Mouse (Mus musculus): Measurements from ENCODE around the gene Clcn6. TPM values are rescaled to one million over a fixed set of nuclear protein-coding genes. Genes with fewer than 3 reads are reported as not detected.

Clcn6 gene
- polyA plus RNA-seq, 1 experiment from 2014 or later = 32.4 TPM

- Histone ChIP-seq H3K27ac (replicated peaks) (no peak overlapping the region), H3K9ac (no peak overlapping the region), H3K4me2 (no peak overlapping the region), H3K27me3 (no peaks in the 10 kb centered on the region), H3K4me3 (no peak overlapping the region), H3K4me1 (replicated peaks) (peaks cover 16% of the 10 kb centered on the region), H3K9me3 (no peaks in the 10 kb centered on the region), H3K36me3 (no peaks in the 10 kb centered on the region)
- 89% methylated on average over 8 of the region's 8 CpGs for WGBS
- ATAC-seq (ENCODE audit: low read depth) = no peak
These were observed 41.4 kb upstream of the Clcn6 start for GRCm38 (mm10) chr4:148079944-148080596.

GRCm38 (mm10) chr4:148079212-148079611 is 40.6 kb upstream of the Clcn6 start:
- H3K9ac ChIP-seq = no peak overlapping the region
- 72% methylated on average over 6 of the region's 6 CpGs for WGBS
- no peaks in the 10 kb centered on the region for H3K36me3 ChIP-seq
- H3K9me3 ChIP-seq = no peaks in the 10 kb centered on the region
- no peak overlapping the region for H3K4me2 ChIP-seq
- no peak overlapping the region for H3K27ac ChIP-seq (replicated peaks)
- no peak for ATAC-seq (ENCODE audit: low read depth)
- peaks cover 16% of the 10 kb centered on the region for H3K4me1 ChIP-seq (replicated peaks)
- no peak overlapping the region for H3K4me3 ChIP-seq
- no peaks in the 10 kb centered on the region for H3K27me3 ChIP-seq

GRCm38 (mm10) chr4:148075881-148076280 is 37.3 kb upstream of the Clcn6 start:
- Histone ChIP-seq H3K27me3 (no peaks in the 10 kb centered on the region), H3K27ac (replicated peaks) (no peak overlapping the region), H3K9ac (no peak overlapping the region), H3K4me2 (no peak overlapping the region), H3K9me3 (no peaks in the 10 kb centered on the region), H3K4me1 (replicated peaks) (0 out of 2 replicates have a peak, but pooled peaks cover 9% of the 10 kb centered on the region), H3K36me3 (no peaks in the 10 kb centered on the region), H3K4me3 (no peak overlapping the region)
- ATAC-seq (ENCODE audit: low read depth) = no peak
- 91% methylated on average over 6 of the region's 6 CpGs for WGBS

- ATAC-seq (ENCODE audit: low read depth) = no peak
- Histone ChIP-seq H3K27me3 (no peaks in the 10 kb centered on the region), H3K9ac (0 out of 2 replicates have a peak overlapping the region, but pooled peaks have one; percentile 3), H3K4me2 (peak overlapping the region; percentile 54), H3K27ac (replicated peaks) (no peak overlapping the region), H3K9me3 (no peaks in the 10 kb centered on the region), H3K4me3 (peak overlapping the region; percentile 29), H3K4me1 (replicated peaks) (0 out of 2 replicates have a peak, but pooled peaks cover 9% of the 10 kb centered on the region), H3K36me3 (no peaks in the 10 kb centered on the region)
- 49% methylated on average over 21 of the region's 21 CpGs for WGBS
These were observed 36.6 kb upstream of the Clcn6 start for GRCm38 (mm10) chr4:148075259-148075658.

GRCm38 (mm10) chr4:148074521-148075189 is 36.0 kb upstream of the Clcn6 start:
- peak; percentile 12; the same call in 1 of the 2 replicates for ATAC-seq (ENCODE audit: low read depth)
- peak overlapping the region; percentile 29 for H3K4me3 ChIP-seq

GRCm38 (mm10) chr4:148071508-148071907 is 32.9 kb upstream of the Clcn6 start:
- no peaks in the 10 kb centered on the region for H3K9me3 ChIP-seq
- no peak for ATAC-seq (ENCODE audit: low read depth)

More at GRCm38 (mm10) chr4:148074521-148075189, 36.0 kb upstream of the Clcn6 start:
- H3K9me3 ChIP-seq = no peaks in the 10 kb centered on the region
- peak overlapping the region; percentile 54 for H3K4me2 ChIP-seq
- WGBS = 53% methylated on average over 17 of the region's 17 CpGs
- no peaks in the 10 kb centered on the region for H3K36me3 ChIP-seq
- no peaks in the 10 kb centered on the region for H3K27me3 ChIP-seq
- H3K4me1 ChIP-seq (replicated peaks) = 0 out of 2 replicates have a peak, but pooled peaks cover 9% of the 10 kb centered on the region
- no peak overlapping the region for H3K27ac ChIP-seq (replicated peaks)
- 0 out of 2 replicates have a peak overlapping the region, but pooled peaks have one; percentile 3 for H3K9ac ChIP-seq

GRCm38 (mm10) chr4:148069602-148070218 is 31.1 kb upstream of the Clcn6 start:
- ATAC-seq (ENCODE audit: low read depth) = no peak
- WGBS = 87% methylated on average over 9 of the region's 9 CpGs
- no peak overlapping the region for H3K4me3 ChIP-seq
- H3K9me3 ChIP-seq = no peaks in the 10 kb centered on the region
- H3K27ac ChIP-seq (replicated peaks) = no peak overlapping the region
- no peak overlapping the region for H3K9ac ChIP-seq
- no peaks in the 10 kb centered on the region for H3K36me3 ChIP-seq
- H3K4me2 ChIP-seq = no peak overlapping the region
- no peaks in the 10 kb centered on the region for H3K27me3 ChIP-seq
- H3K4me1 ChIP-seq (replicated peaks) = 0 out of 2 replicates have a peak, but pooled peaks cover 8% of the 10 kb centered on the region

More at GRCm38 (mm10) chr4:148071508-148071907, 32.9 kb upstream of the Clcn6 start:
- H3K4me2 ChIP-seq = no peak overlapping the region
- no peak overlapping the region for H3K27ac ChIP-seq (replicated peaks)
- WGBS = 45% methylated on average over 5 of the region's 5 CpGs
- H3K27me3 ChIP-seq = no peaks in the 10 kb centered on the region
- no peak overlapping the region for H3K4me3 ChIP-seq
- no peak overlapping the region for H3K9ac ChIP-seq
- 0 out of 2 replicates have a peak, but pooled peaks cover 10% of the 10 kb centered on the region for H3K4me1 ChIP-seq (replicated peaks)
- no peaks in the 10 kb centered on the region for H3K36me3 ChIP-seq

GRCm38 (mm10) chr4:148067346-148067745 is 28.7 kb upstream of the Clcn6 start:
- no peak overlapping the region for H3K9ac ChIP-seq
- ATAC-seq (ENCODE audit: low read depth) = no peak

GRCm38 (mm10) chr4:148066401-148066744 is 27.8 kb upstream of the Clcn6 start:
- Histone ChIP-seq H3K4me2 (no peak overlapping the region), H3K4me3 (no peak overlapping the region), H3K36me3 (no peaks in the 10 kb centered on the region), H3K27me3 (no peaks in the 10 kb centered on the region), H3K9me3 (no peaks in the 10 kb centered on the region), H3K27ac (replicated peaks) (no peak overlapping the region), H3K9ac (no peak overlapping the region), H3K4me1 (replicated peaks) (0 out of 2 replicates have a peak, but pooled peaks cover 5% of the 10 kb centered on the region)
- ATAC-seq (ENCODE audit: low read depth) = no peak
- 58% methylated on average over 9 of the region's 9 CpGs for WGBS

More at GRCm38 (mm10) chr4:148067346-148067745, 28.7 kb upstream of the Clcn6 start:
- Histone ChIP-seq H3K4me3 (no peak overlapping the region), H3K4me2 (no peak overlapping the region), H3K36me3 (no peaks in the 10 kb centered on the region), H3K9me3 (no peaks in the 10 kb centered on the region), H3K27ac (replicated peaks) (no peak overlapping the region), H3K4me1 (replicated peaks) (0 out of 2 replicates have a peak, but pooled peaks cover 8% of the 10 kb centered on the region), H3K27me3 (no peaks in the 10 kb centered on the region)
- WGBS = 93% methylated on average over 8 of the region's 8 CpGs

- H3K4me2 ChIP-seq = no peak overlapping the region
- H3K27me3 ChIP-seq = no peaks in the 10 kb centered on the region
- WGBS = 42% methylated on average over 6 of the region's 6 CpGs
- no peaks in the 10 kb centered on the region for H3K9me3 ChIP-seq
- H3K9ac ChIP-seq = no peak overlapping the region
- H3K36me3 ChIP-seq = no peaks in the 10 kb centered on the region
- no peak overlapping the region for H3K27ac ChIP-seq (replicated peaks)
- H3K4me1 ChIP-seq (replicated peaks) = 0 out of 2 replicates have a peak, but pooled peaks cover 3% of the 10 kb centered on the region
- ATAC-seq (ENCODE audit: low read depth) = no peak
- H3K4me3 ChIP-seq = no peak overlapping the region
These were observed 27.2 kb upstream of the Clcn6 start for GRCm38 (mm10) chr4:148065702-148066400.

- H3K27me3 ChIP-seq = no peaks in the 10 kb centered on the region
- ATAC-seq (ENCODE audit: low read depth) = no peak
- peaks cover 31% of the 10 kb centered on the region for H3K36me3 ChIP-seq
- H3K4me3 ChIP-seq = no peak overlapping the region
- no peak overlapping the region for H3K27ac ChIP-seq (replicated peaks)
- no peaks in the 10 kb centered on the region for H3K9me3 ChIP-seq
- H3K9ac ChIP-seq = no peak overlapping the region
- no peak overlapping the region for H3K4me2 ChIP-seq
- WGBS = 89% methylated on average over 9 of the region's 9 CpGs
- H3K4me1 ChIP-seq (replicated peaks) = no peaks in the 10 kb centered on the region
These were observed 22.5 kb upstream of the Clcn6 start for GRCm38 (mm10) chr4:148061086-148061480.
